Mouse (Mus musculus) hindbrain, embryonic 15.5 days (tissue): ENCODE measurements around the gene Gimap1. TPM values are rescaled to one million over a fixed set of nuclear protein-coding genes. Genes with fewer than 3 reads are reported as not detected.

Source experiments
- ATAC-seq: fragments of 200-750 bp; cut with Nextera tagmentation; 2 replicates; pipeline ENCODE4 v1.8.0; 2017; ENCODE audit warnings: low read depth, moderate number of reproducible peaks, moderate TSS enrichment; ENCODE audit not compliant: low FRiP score
- H3K27ac ChIP-seq: fragments of 300-500 bp; sonication (generic); replicated peaks from 2 replicates; pipeline ENCODE4 v1.5.1; 2015; ENCODE audit warnings: mild to moderate bottlenecking, inconsistent platforms
- H3K27me3 ChIP-seq: fragments of 300-500 bp; sonication (generic); 2 replicates; pipeline ENCODE4 v1.6.1; 2015; ENCODE audit warnings: control low read depth, inconsistent platforms
- H3K36me3 ChIP-seq: fragments of 300-500 bp; sonication (generic); 2 replicates; pipeline ENCODE4 v1.6.1; 2015; ENCODE audit warnings: control low read depth, inconsistent platforms
- H3K4me1 ChIP-seq: fragments of 300-500 bp; sonication (generic); replicated peaks from 2 replicates; pipeline ENCODE4 v1.6.1; 2015; ENCODE audit warnings: control low read depth, inconsistent platforms
- H3K4me2 ChIP-seq: fragments of 300-500 bp; sonication (generic); 2 replicates; pipeline ENCODE4 v1.6.1; 2015; ENCODE audit warnings: moderate library complexity, mild to moderate bottlenecking, inconsistent platforms
- H3K4me3 ChIP-seq: fragments of 300-500 bp; sonication (generic); 2 replicates; pipeline ENCODE4 v1.5.1; 2015; ENCODE audit warnings: mild to moderate bottlenecking, inconsistent platforms
- H3K9ac ChIP-seq: fragments of 300-500 bp; sonication (generic); 2 replicates; pipeline ENCODE4 v1.6.1; 2015; ENCODE audit warnings: inconsistent platforms
- H3K9me3 ChIP-seq: fragments of 300-500 bp; sonication (generic); 2 replicates; pipeline ENCODE4 v1.6.1; 2016; ENCODE audit warnings: control low read depth, inconsistent platforms
- WGBS: fragments of 180-500 bp; shearing (Covaris S2); methylation state at CpG from one replicate; pipeline ENCODE4 v1.1.7; 2015; 5-methylcytosine and 5-hydroxymethylcytosine counted together
- polyA plus RNA-seq: library from polyadenylated mRNA; unstranded; fragments of >200 nt; fragmentation: Nextera tagmentation; extraction: Ambion mirVana; gene quantifications from 2 replicates; pipeline ENCODE4 v1.2.1, GENCODE M21; 2015

The Gimap1 gene
- polyA plus RNA-seq = 6.5 and 6.7 TPM in 2 replicates

GRCm38 (mm10) chr6:48738961-48739779 is at the start of gene Gimap1:
Gene Gimap1 (plus strand): TSS chr6:48739054.
- no peak within 1 kb of the TSS for H3K9ac ChIP-seq
- no peak within 1 kb of the TSS for H3K4me3 ChIP-seq
- H3K36me3 ChIP-seq = no peaks in the 10 kb centered on the region

DNA sequence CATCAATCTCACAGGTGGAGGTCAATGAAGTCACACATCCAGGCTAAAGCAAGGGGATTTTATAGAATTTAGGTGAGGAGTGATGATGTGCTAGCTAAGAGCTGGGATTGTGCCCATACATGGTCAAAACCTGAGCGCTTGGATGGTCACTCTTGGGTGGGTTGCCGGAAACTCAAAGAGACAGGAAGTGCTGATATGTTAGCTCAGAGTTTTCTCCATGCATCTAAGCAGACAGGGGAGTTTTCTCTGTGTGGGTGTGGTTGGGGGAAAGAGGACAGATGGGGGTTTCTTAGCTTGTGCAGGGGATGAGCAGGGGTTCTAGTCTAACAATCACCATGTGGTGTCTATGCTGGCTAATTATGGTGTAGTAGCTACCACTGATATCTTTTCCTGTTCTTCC is 49.5 kb upstream of the Gimap1 start:
- H3K36me3 ChIP-seq = no peaks in the 10 kb centered on the region
- WGBS = 93% methylated on average over 2 of the region's 2 CpGs
- H3K27me3 ChIP-seq = no peaks in the 10 kb centered on the region

More at GRCm38 (mm10) chr6:48738961-48739779, at the start of gene Gimap1:
- no peak for ATAC-seq
- Histone ChIP-seq H3K9me3 (no peaks in the 10 kb centered on the region), H3K27me3 (peaks cover 20% of the 10 kb centered on the region), H3K27ac (no peak within 1 kb of the TSS), H3K4me2 (no peak within 1 kb of the TSS), H3K4me1 (peaks cover 18% of the 10 kb centered on the region; the same call in 1 of the 2 replicates)
- WGBS = 82% methylated on average over 15 of the region's 15 CpGs

DNA sequence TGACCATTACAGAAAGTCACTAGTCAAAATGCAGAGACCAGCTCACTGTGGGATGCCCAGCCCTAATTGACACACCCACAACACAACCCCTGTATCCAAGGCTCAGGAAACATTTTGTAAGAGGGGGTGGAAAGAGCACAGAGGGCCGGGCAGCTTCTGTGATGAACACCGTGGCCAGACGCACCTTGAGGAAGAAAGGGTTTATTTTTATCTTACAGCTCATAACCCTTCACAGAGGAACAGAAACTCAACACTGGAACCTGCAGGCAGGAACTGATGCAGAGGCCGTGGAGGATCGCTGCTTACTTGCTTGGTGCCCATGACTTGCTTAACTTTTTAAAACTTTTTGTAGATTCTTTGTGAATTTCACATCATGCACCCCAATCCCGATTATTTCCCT is 45.9 kb upstream of the Gimap1 start:
- 95% methylated on average over 6 of the region's 6 CpGs for WGBS
- no peaks in the 10 kb centered on the region for H3K36me3 ChIP-seq
- no peak for ATAC-seq

More for the DNA sequence above, 49.5 kb upstream of the Gimap1 start:
- no peak overlapping the region for H3K4me2 ChIP-seq
- no peak for ATAC-seq
- H3K4me3 ChIP-seq = no peak overlapping the region
- H3K27ac ChIP-seq = no peak overlapping the region
- no peaks in the 10 kb centered on the region for H3K9me3 ChIP-seq
- no peaks in the 10 kb centered on the region for H3K4me1 ChIP-seq
- no peak overlapping the region for H3K9ac ChIP-seq

GRCm38 (mm10) chr6:48696830-48697554 is 41.9 kb upstream of the Gimap1 start:
- H3K4me2 ChIP-seq = no peak overlapping the region
- no peaks in the 10 kb centered on the region for H3K27me3 ChIP-seq
- no peaks in the 10 kb centered on the region for H3K9me3 ChIP-seq
- no peak overlapping the region for H3K9ac ChIP-seq
- no peak overlapping the region for H3K4me3 ChIP-seq
- H3K36me3 ChIP-seq = no peaks in the 10 kb centered on the region
- H3K4me1 ChIP-seq = no peaks in the 10 kb centered on the region
- WGBS = 80% methylated on average over 4 of the region's 4 CpGs
- H3K27ac ChIP-seq = no peak overlapping the region
- ATAC-seq = no peak

More for the DNA sequence above, 45.9 kb upstream of the Gimap1 start:
- no peak overlapping the region for H3K27ac ChIP-seq
- no peaks in the 10 kb centered on the region for H3K4me1 ChIP-seq
- H3K9ac ChIP-seq = no peak overlapping the region
- H3K4me2 ChIP-seq = no peak overlapping the region
- H3K4me3 ChIP-seq = no peak overlapping the region
- H3K27me3 ChIP-seq = no peaks in the 10 kb centered on the region
- H3K9me3 ChIP-seq = no peaks in the 10 kb centered on the region

DNA sequence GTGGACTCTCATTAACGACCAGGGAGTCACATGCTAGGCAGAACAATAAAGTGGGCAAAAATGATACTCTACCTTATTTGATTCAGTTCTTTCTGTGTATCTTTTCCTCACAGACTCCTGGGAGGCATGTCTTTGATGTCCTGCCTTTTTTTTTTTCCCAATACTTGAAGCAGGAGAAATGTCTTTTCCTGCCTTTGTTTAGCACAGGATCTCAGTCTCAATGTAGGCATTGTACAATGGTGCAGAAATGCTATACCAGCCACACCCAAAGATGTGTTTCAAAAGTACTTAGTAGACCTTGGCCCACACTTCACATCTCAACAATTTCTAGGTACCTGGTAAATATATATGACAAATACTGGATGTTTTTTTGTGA is 41.3 kb upstream of the Gimap1 start:
- H3K36me3 ChIP-seq = no peaks in the 10 kb centered on the region
- no peaks in the 10 kb centered on the region for H3K9me3 ChIP-seq
- no peak for ATAC-seq
- H3K9ac ChIP-seq = no peak overlapping the region
- no peaks in the 10 kb centered on the region for H3K4me1 ChIP-seq
- no peak overlapping the region for H3K4me2 ChIP-seq
- H3K27me3 ChIP-seq = no peaks in the 10 kb centered on the region
- H3K4me3 ChIP-seq = no peak overlapping the region
- WGBS = 59% methylated on average over 1 of the region's 1 CpGs
- no peak overlapping the region for H3K27ac ChIP-seq

- H3K36me3 ChIP-seq = no peaks in the 10 kb centered on the region
- no peak overlapping the region for H3K27ac ChIP-seq
- no peak overlapping the region for H3K4me2 ChIP-seq
- no peak overlapping the region for H3K4me3 ChIP-seq
- H3K9ac ChIP-seq = no peak overlapping the region
- no peaks in the 10 kb centered on the region for H3K9me3 ChIP-seq
- H3K27me3 ChIP-seq = no peaks in the 10 kb centered on the region
- H3K4me1 ChIP-seq = no peaks in the 10 kb centered on the region
- no peak for ATAC-seq
- 82% methylated on average over 7 of the region's 7 CpGs for WGBS
Measured at GRCm38 (mm10) chr6:48698066-48698856, 40.6 kb upstream of the Gimap1 start.

DNA sequence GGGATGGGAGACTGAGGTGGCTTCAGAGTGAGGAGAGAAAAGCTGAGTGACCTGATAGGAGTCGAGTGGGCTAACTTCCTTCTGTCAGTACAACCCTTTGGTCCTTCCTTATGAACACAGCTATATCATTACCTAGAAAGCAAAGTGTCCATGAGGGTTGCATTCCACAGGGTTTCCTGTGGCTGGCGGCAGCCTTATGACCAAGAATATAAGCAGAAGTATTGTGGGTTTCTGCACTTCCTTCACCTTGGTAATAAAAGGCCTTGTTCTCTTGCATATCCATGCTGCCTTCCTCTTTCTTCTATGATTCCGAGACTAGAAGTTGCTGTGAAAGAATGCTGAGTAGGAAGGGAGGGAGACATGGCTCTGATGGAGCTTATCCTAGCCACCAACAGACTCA is 40.0 kb upstream of the Gimap1 start:
- no peaks in the 10 kb centered on the region for H3K4me1 ChIP-seq
- no peak overlapping the region for H3K9ac ChIP-seq
- no peaks in the 10 kb centered on the region for H3K36me3 ChIP-seq
- no peak overlapping the region for H3K27ac ChIP-seq
- 88% methylated on average over 3 of the region's 3 CpGs for WGBS
- ATAC-seq = no peak
- no peaks in the 10 kb centered on the region for H3K9me3 ChIP-seq
- H3K4me2 ChIP-seq = no peak overlapping the region
- H3K4me3 ChIP-seq = no peak overlapping the region
- no peaks in the 10 kb centered on the region for H3K27me3 ChIP-seq

- Histone ChIP-seq H3K9ac (no peak overlapping the region), H3K27me3 (no peaks in the 10 kb centered on the region), H3K4me1 (no peaks in the 10 kb centered on the region), H3K36me3 (no peaks in the 10 kb centered on the region), H3K27ac (no peak overlapping the region), H3K4me2 (no peak overlapping the region), H3K9me3 (no peaks in the 10 kb centered on the region), H3K4me3 (no peak overlapping the region)
- no peak for ATAC-seq
- 63% methylated on average over 5 of the region's 5 CpGs for WGBS
Measured at GRCm38 (mm10) chr6:48700251-48701075, 38.4 kb upstream of the Gimap1 start.

- Histone ChIP-seq H3K4me1 (no peaks in the 10 kb centered on the region), H3K4me3 (no peak overlapping the region), H3K27ac (no peak overlapping the region), H3K9me3 (no peaks in the 10 kb centered on the region), H3K9ac (no peak overlapping the region), H3K4me2 (no peak overlapping the region), H3K36me3 (no peaks in the 10 kb centered on the region), H3K27me3 (no peaks in the 10 kb centered on the region)
- 87% methylated on average over 7 of the region's 7 CpGs for WGBS
- ATAC-seq = no peak
Measured at GRCm38 (mm10) chr6:48702146-48702545, 36.7 kb upstream of the Gimap1 start.

DNA sequence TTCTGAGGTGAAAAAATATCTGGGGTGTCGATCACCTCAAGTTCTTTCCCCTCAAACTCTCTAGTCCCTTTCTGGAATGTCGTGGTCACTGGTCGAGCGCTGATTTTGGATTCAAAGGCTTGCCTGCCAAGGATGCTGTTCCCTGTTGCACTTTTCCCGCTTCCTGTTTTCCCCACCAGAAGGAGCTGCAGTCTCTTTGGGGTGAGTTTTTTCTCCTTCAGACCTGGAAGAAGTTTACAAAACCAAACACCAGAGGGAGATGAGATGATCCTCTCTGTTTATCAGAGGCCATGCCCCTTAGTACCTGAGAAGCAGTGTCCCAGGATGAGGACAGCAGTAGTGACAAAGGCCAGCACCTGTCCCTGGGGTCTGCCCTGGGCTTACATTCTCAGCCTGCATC is 36.3 kb upstream of the Gimap1 start:
- Histone ChIP-seq H3K4me1 (no peaks in the 10 kb centered on the region), H3K9ac (no peak overlapping the region), H3K9me3 (no peaks in the 10 kb centered on the region), H3K4me3 (no peak overlapping the region), H3K27me3 (no peaks in the 10 kb centered on the region), H3K36me3 (no peaks in the 10 kb centered on the region), H3K4me2 (no peak overlapping the region), H3K27ac (no peak overlapping the region)
- no peak for ATAC-seq
- 75% methylated on average over 5 of the region's 5 CpGs for WGBS

GRCm38 (mm10) chr6:48704146-48704545 is 34.7 kb upstream of the Gimap1 start:
- no peak overlapping the region for H3K4me2 ChIP-seq
- H3K4me3 ChIP-seq = no peak overlapping the region
- H3K9me3 ChIP-seq = no peaks in the 10 kb centered on the region
- no peaks in the 10 kb centered on the region for H3K36me3 ChIP-seq
- H3K27me3 ChIP-seq = no peaks in the 10 kb centered on the region
- H3K27ac ChIP-seq = no peak overlapping the region
- H3K9ac ChIP-seq = no peak overlapping the region
- H3K4me1 ChIP-seq = no peaks in the 10 kb centered on the region
- ATAC-seq = no peak
